Mouse (Mus musculus): ENCODE results near the gene Mydgf. TPM values are rescaled to one million over a fixed set of nuclear protein-coding genes. Genes with fewer than 3 reads are reported as not detected.
A peak's percentile ranks its signal among the peaks of the same experiment; 100 is the strongest.

The Mydgf gene
- total RNA-seq (2021): 10 to 100 TPM; 49.4 to 51.4 TPM

GRCm38 (mm10) chr17:56183658-56184103, at the start of gene Mydgf:
Gene Mydgf, minus strand, starts transcription at chr17:56183920.
- peak; percentile 95 to 98 for DNase-seq (ENCODE audit: extremely low spot score in 1 of 2, low spot score in 2 of 2)
- intact Hi-C loops (cut with DNase I): no loop called here

- DNase-seq (ENCODE audit: extremely low spot score in 1 of 2, low spot score in 2 of 2): no peak
- intact Hi-C loops (cut with DNase I): no loop called here
These were observed 49.7 kb upstream of the Mydgf start for GRCm38 (mm10) chr17:56233389-56233788.

- DNase-seq (ENCODE audit: extremely low spot score in 1 of 2, low spot score in 2 of 2): peak; percentile 74 to 82
- intact Hi-C loops (cut with DNase I): no loop called here
These were observed 46.2 kb upstream of the Mydgf start for GRCm38 (mm10) chr17:56229943-56230342.

GRCm38 (mm10) chr17:56226566-56226965, 42.8 kb upstream of the Mydgf start:
- intact Hi-C loops (cut with DNase I): no loop called here
- no peak for DNase-seq (ENCODE audit: extremely low spot score in 1 of 2, low spot score in 2 of 2)

- intact Hi-C loops (cut with DNase I): no loop called here
- DNase-seq (ENCODE audit: extremely low spot score in 1 of 2, low spot score in 2 of 2): no peak
These were observed 41.2 kb upstream of the Mydgf start for GRCm38 (mm10) chr17:56224916-56225315.

- intact Hi-C loops (cut with DNase I): loop anchor here (5.0 kb wide), 1 partner anchor 32 kb away; no protein-coding TSS in a partner anchor
- DNase-seq (ENCODE audit: extremely low spot score in 1 of 2, low spot score in 2 of 2): no peak
These were observed 36.1 kb upstream of the Mydgf start for GRCm38 (mm10) chr17:56219805-56220204.

GRCm38 (mm10) chr17:56219251-56219650, 35.5 kb upstream of the Mydgf start:
- intact Hi-C loops (cut with DNase I): loop anchor here (5.0 kb wide), 1 partner anchor 33 kb away; no protein-coding TSS in a partner anchor
- DNase-seq (ENCODE audit: extremely low spot score in 1 of 2, low spot score in 2 of 2): no peak

- intact Hi-C loops (cut with DNase I): loop anchor here (5.0 kb wide), 1 partner anchor 34 kb away; no protein-coding TSS in a partner anchor
- peak; percentile 94 for DNase-seq (ENCODE audit: extremely low spot score in 1 of 2, low spot score in 2 of 2)
These were observed 34.9 kb upstream of the Mydgf start, which contains the start of gene Dpp9 for GRCm38 (mm10) chr17:56218377-56219191. Gene Dpp9, minus strand, starts transcription at chr17:56218905.

GRCm38 (mm10) chr17:56217670-56218069, 34.0 kb upstream of the Mydgf start:
- intact Hi-C loops (cut with DNase I): loop anchor here (5.0 kb wide), 1 partner anchor 35 kb away; no protein-coding TSS in a partner anchor
- DNase-seq (ENCODE audit: extremely low spot score in 1 of 2, low spot score in 2 of 2): no peak

- intact Hi-C loops (cut with DNase I): no loop called here
- DNase-seq (ENCODE audit: extremely low spot score in 1 of 2, low spot score in 2 of 2): no peak
These were observed 30.5 kb upstream of the Mydgf start for GRCm38 (mm10) chr17:56214229-56214628.

- DNase-seq (ENCODE audit: extremely low spot score in 1 of 2, low spot score in 2 of 2): no peak
- intact Hi-C loops (cut with DNase I): no loop called here
These were observed 29.0 kb upstream of the Mydgf start for GRCm38 (mm10) chr17:56212676-56213075.

GRCm38 (mm10) chr17:56211090-56211489, 27.4 kb upstream of the Mydgf start:
- DNase-seq (ENCODE audit: extremely low spot score in 1 of 2, low spot score in 2 of 2): peak in 1 of 2 experiments; percentile 73
- intact Hi-C loops (cut with DNase I): no loop called here

GRCm38 (mm10) chr17:56208821-56209220, 25.1 kb upstream of the Mydgf start:
- DNase-seq (ENCODE audit: extremely low spot score in 1 of 2, low spot score in 2 of 2): no peak
- intact Hi-C loops (cut with DNase I): no loop called here

- DNase-seq (ENCODE audit: extremely low spot score in 1 of 2, low spot score in 2 of 2): no peak
- intact Hi-C loops (cut with DNase I): no loop called here
These were observed 24.3 kb upstream of the Mydgf start for GRCm38 (mm10) chr17:56207963-56208530.

- intact Hi-C loops (cut with DNase I): no loop called here
- no peak for DNase-seq (ENCODE audit: extremely low spot score in 1 of 2, low spot score in 2 of 2)
These were observed 23.4 kb upstream of the Mydgf start for GRCm38 (mm10) chr17:56206986-56207674.

GRCm38 (mm10) chr17:56206276-56206884, 22.7 kb upstream of the Mydgf start:
- no peak for DNase-seq (ENCODE audit: extremely low spot score in 1 of 2, low spot score in 2 of 2)

GRCm38 (mm10) chr17:56203729-56204128, 20.0 kb upstream of the Mydgf start:
- no peak for DNase-seq (ENCODE audit: extremely low spot score in 1 of 2, low spot score in 2 of 2)
- intact Hi-C loops (cut with DNase I): no loop called here

More at GRCm38 (mm10) chr17:56206276-56206884, 22.7 kb upstream of the Mydgf start:
- intact Hi-C loops (cut with DNase I): no loop called here

GRCm38 (mm10) chr17:56202476-56202875, 18.8 kb upstream of the Mydgf start:
- intact Hi-C loops (cut with DNase I): no loop called here
- no peak for DNase-seq (ENCODE audit: extremely low spot score in 1 of 2, low spot score in 2 of 2)

- DNase-seq (ENCODE audit: extremely low spot score in 1 of 2, low spot score in 2 of 2): no peak
- intact Hi-C loops (cut with DNase I): no loop called here
These were observed 17.9 kb upstream of the Mydgf start for GRCm38 (mm10) chr17:56201642-56202041.
